In genomic region chr1:134764831-134765458, GRCm38 (mm10) we compare ENCODE assay signal across 10 mouse cellular contexts.
DNase-seq lines count a peak whose midpoint lies in the region; ATAC-seq and TF ChIP-seq lines count a peak whose summit lies in the region.
"Had no signal": no experiment of that assay in that cellular context is flagged by ENCODE, and none has a peak within 500 bp of the region (broad histone marks: within the 10 kb centered on the region; RNA-seq: fewer than 3 reads in every experiment).

No protein-coding gene starts in this region.

- DNase-seq in kidney, adult 8-10 months = no peak
- no peak for DNase-seq in testis, postnatal 14 days (ENCODE audit: low spot score)
- no peak for DNase-seq in layer of hippocampus, adult 9-11 months
- no peak for DNase-seq in frontal cortex, postnatal 36 days (ENCODE audit: low spot score in 2 of 2)
- DNase-seq: adrenal gland, postnatal 25 days; cerebellum, postnatal 36 days had no signal

- no peaks in the 10 kb centered on the region for H3K27me3 ChIP-seq in kidney, embryonic 16.5 days (ENCODE audit: insufficient read depth, low read length)
- no peaks in the 10 kb centered on the region for H3K27me3 ChIP-seq in testis, adult 2 months (ENCODE audit: control insufficient read depth, insufficient read depth, low read length)
- no peaks in the 10 kb centered on the region for H3K27me3 ChIP-seq in intestine, embryonic 16.5 days (replicated peaks; ENCODE audit: control insufficient read depth, insufficient read depth, low read length)
- H3K27me3 ChIP-seq: limb, embryonic 13.5 days had no signal

- no peak overlapping the region for H3K4me3 ChIP-seq in kidney, embryonic 16.5 days (ENCODE audit: low read length)
- no peak overlapping the region for H3K4me3 ChIP-seq in testis, adult 2 months (ENCODE audit: control insufficient read depth, low read depth, low read length)
- H3K4me3 ChIP-seq in intestine, embryonic 16.5 days (ENCODE audit: low read length) = no peak overlapping the region
- H3K4me3 ChIP-seq: limb, embryonic 13.5 days had no signal

- H3K27ac ChIP-seq in kidney, embryonic 16.5 days (ENCODE audit: low read length) = peak overlapping the region; percentile 86
- H3K27ac ChIP-seq in testis, adult 2 months (ENCODE audit: control insufficient read depth, insufficient read depth, low read depth, low read length) = 0 out of 2 replicates have a peak overlapping the region, but pooled peaks have one; percentile 57
- H3K27ac ChIP-seq in intestine, embryonic 16.5 days (ENCODE audit: low read length) = peak overlapping the region; percentile 88
- H3K27ac ChIP-seq: limb, embryonic 13.5 days had no signal

- ATAC-seq in kidney, embryonic 16.5 days (ENCODE audit: low FRiP score, low TSS enrichment) = peak; percentile 83
- ATAC-seq in intestine, embryonic 16.5 days = no peak

- H3K4me2 ChIP-seq in kidney, embryonic 16.5 days (replicated peaks; ENCODE audit: low read depth, low read length) = no peak overlapping the region
- H3K4me2 ChIP-seq in intestine, embryonic 16.5 days (ENCODE audit: low read depth, low read length) = no peak overlapping the region
- H3K4me2 ChIP-seq: limb, embryonic 13.5 days had no signal

- 18% methylated on average over 7 of the region's 7 CpGs for WGBS in kidney, embryonic 16.5 days
- 46% methylated on average over 7 of the region's 7 CpGs for WGBS in intestine, embryonic 16.5 days

- peaks cover 22% of the 10 kb centered on the region for H3K4me1 ChIP-seq in kidney, embryonic 16.5 days (ENCODE audit: insufficient read depth, low read length)
- no peaks in the 10 kb centered on the region; the same call in 1 of the 2 replicates for H3K4me1 ChIP-seq in testis, adult 2 months (ENCODE audit: control insufficient read depth, insufficient read depth, low read length)
- peaks cover 24% of the 10 kb centered on the region for H3K4me1 ChIP-seq in intestine, embryonic 16.5 days (ENCODE audit: control insufficient read depth, insufficient read depth, low read length)

- peaks cover 6% of the 10 kb centered on the region; the same call in 1 of the 2 replicates for H3K36me3 ChIP-seq in kidney, embryonic 16.5 days (ENCODE audit: insufficient read depth, low read length)
- no peaks in the 10 kb centered on the region for H3K36me3 ChIP-seq in testis, adult 2 months (ENCODE audit: control insufficient read depth, insufficient read depth, low read length)
- no peaks in the 10 kb centered on the region for H3K36me3 ChIP-seq in intestine, embryonic 16.5 days (ENCODE audit: control insufficient read depth, insufficient read depth, low read length)

- no peak for TF ChIP-seq POLR2A in testis, adult 2 months (IDR thresholded peaks at IDR 0.05; ENCODE audit: control insufficient read depth, low read depth, low read length)

- H3K9me3 ChIP-seq in kidney, embryonic 16.5 days (ENCODE audit: low read length) = no peaks in the 10 kb centered on the region
- H3K9me3 ChIP-seq in intestine, embryonic 16.5 days (ENCODE audit: control insufficient read depth, low read length) = no peaks in the 10 kb centered on the region
- H3K9me3 ChIP-seq: limb, embryonic 13.5 days had no signal

- TF ChIP-seq CTCF in testis, adult 2 months (IDR thresholded peaks at IDR 0.05; ENCODE audit: control insufficient read depth, insufficient read depth, insufficient replicate concordance, low read depth, low read length) = no peak

- H3K9ac ChIP-seq in kidney, embryonic 16.5 days (replicated peaks; ENCODE audit: low read length) = 0 out of 2 replicates have a peak overlapping the region, but pooled peaks have one; percentile 14
- peak overlapping the region; percentile 20; the same call in 1 of the 2 replicates for H3K9ac ChIP-seq in intestine, embryonic 16.5 days (ENCODE audit: low read depth, low read length)
- H3K9ac ChIP-seq: limb, embryonic 13.5 days had no signal
